Mouse (Mus musculus) olfactory bulb, adult 2 months (tissue): ENCODE results near the gene Fanca.

Experiments
- CTCF ChIP-seq: fragments of 200-500 bp; IDR thresholded peaks from 2 replicates; pipeline ENCODE4 v1.5.1; 2012; ENCODE audit warnings: low read depth, mild to moderate bottlenecking, low read length, moderate library complexity; ENCODE audit not compliant: insufficient read depth
- POLR2A ChIP-seq: fragments of 200-500 bp; IDR thresholded peaks from 2 replicates; pipeline ENCODE4 v1.6.1; 2012; ENCODE audit warnings: mild to moderate bottlenecking, low read depth, low read length, moderate library complexity; ENCODE audit not compliant: insufficient read depth

DNA sequence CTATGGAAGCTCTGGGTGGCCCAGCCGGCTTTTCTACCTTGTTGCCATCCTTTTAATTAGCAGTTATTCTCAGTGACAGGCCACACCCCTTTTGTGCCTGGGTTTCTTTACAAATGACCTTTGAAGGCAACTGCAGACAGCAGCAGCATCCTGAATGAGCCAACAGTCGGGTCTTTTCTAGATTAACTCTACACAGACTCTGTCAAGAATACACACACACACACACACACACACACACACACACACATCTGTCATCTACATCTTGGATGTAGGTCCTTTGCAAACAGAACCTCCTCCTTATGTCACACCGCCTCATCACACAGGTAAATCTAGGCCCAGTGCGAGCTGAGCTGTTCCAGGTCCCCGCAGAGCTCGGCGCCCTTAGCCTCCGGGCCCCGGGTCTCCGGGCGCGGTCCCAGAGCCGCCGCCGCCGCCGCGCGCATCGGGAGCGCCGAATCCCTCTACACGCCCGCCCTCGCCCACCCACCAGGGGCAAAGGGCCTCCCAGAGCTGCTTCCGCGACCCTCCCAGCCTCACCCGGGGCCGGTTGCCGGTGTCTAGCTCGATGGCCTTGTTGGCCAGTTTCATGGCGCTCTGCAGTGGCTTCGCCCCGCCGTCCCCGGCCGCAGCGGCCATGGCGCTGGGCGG lies 64.8 kb downstream of the Fanca start:
- 0 out of 2 replicates have a peak, but pooled peaks have one; percentile 3 for TF ChIP-seq POLR2A
- no peak for TF ChIP-seq CTCF
